ENCODE assay signal across 9 mouse cellular contexts in genomic region chr5:120102732-120103131, GRCm38 (mm10). TPM values are rescaled to one million over a fixed set of nuclear protein-coding genes. Genes with fewer than 3 reads are reported as not detected.
DNase-seq lines count a peak whose midpoint lies in the region; ATAC-seq and TF ChIP-seq lines count a peak whose summit lies in the region.
"Had no signal": no experiment of that assay in that cellular context is flagged by ENCODE, and none has a peak within 500 bp of the region (broad histone marks: within the 10 kb centered on the region; RNA-seq: fewer than 3 reads in every experiment).

No protein-coding gene starts in this region.

- H3K4me2 ChIP-seq in kidney, embryonic 14.5 days (replicated peaks; ENCODE audit: low read depth, low read length) = no peak overlapping the region
- H3K4me2 ChIP-seq: heart, embryonic 13.5 days had no signal

- ATAC-seq in kidney, embryonic 14.5 days (ENCODE audit: low FRiP score, low TSS enrichment) = no peak
- peak; percentile 93 for ATAC-seq in monocyte, adult 5-6 weeks (replicated peaks; ENCODE audit: insufficient number of reproducible peaks, low FRiP score, low TSS enrichment, poor library complexity, severe bottlenecking)

- TF ChIP-seq POLR2A in ES-Bruce4 (IDR thresholded peaks at IDR 0.05; ENCODE audit: insufficient read depth, low read length) = no peak

- TF ChIP-seq CTCF in ES-Bruce4 (IDR thresholded peaks at IDR 0.05; ENCODE audit: low read depth, low read length) = peak; percentile 100

- DNase-seq in kidney, adult 18-20 months = peak; percentile 49
- peak; percentile 37 to 42 for DNase-seq in adrenal gland, postnatal 4 days (ENCODE audit: low spot score in 2 of 2)
- peak; percentile 27 for DNase-seq in frontal cortex, postnatal 14 days (ENCODE audit: low spot score in 2 of 2)
- peak; percentile 93 for DNase-seq in limb, embryonic 10.5 days (ENCODE audit: low spot score)
- DNase-seq in thymus, postnatal 14 days = peak; percentile 55

- no peak overlapping the region for H3K9ac ChIP-seq in kidney, embryonic 14.5 days (ENCODE audit: low read depth, low read length)
- no peak overlapping the region for H3K9ac ChIP-seq in ES-Bruce4 (ENCODE audit: low read depth, poor library complexity, severe bottlenecking)
- H3K9ac ChIP-seq: heart, embryonic 13.5 days had no signal

- peaks cover 3% of the 10 kb centered on the region; the same call in 1 of the 2 replicates for H3K27me3 ChIP-seq in kidney, embryonic 14.5 days (ENCODE audit: control insufficient read depth, insufficient read depth, low read length)
- no peaks in the 10 kb centered on the region for H3K27me3 ChIP-seq in ES-Bruce4 (ENCODE audit: control insufficient read depth, insufficient read depth, low read length, poor library complexity, severe bottlenecking)
- peaks cover 9% of the 10 kb centered on the region; the same call in 1 of the 2 replicates for H3K27me3 ChIP-seq in limb, embryonic 10.5 days (ENCODE audit: low read depth, poor library complexity, severe bottlenecking)

- no peaks in the 10 kb centered on the region for H3K4me1 ChIP-seq in kidney, embryonic 14.5 days (ENCODE audit: control insufficient read depth, insufficient read depth, low read length)
- no peaks in the 10 kb centered on the region for H3K4me1 ChIP-seq in ES-Bruce4 (ENCODE audit: control insufficient read depth, insufficient read depth, low read length)
- peaks cover 18% of the 10 kb centered on the region for H3K4me1 ChIP-seq in limb, embryonic 10.5 days

- no peak overlapping the region for H3K27ac ChIP-seq in kidney, embryonic 14.5 days (ENCODE audit: low read depth, low read length)
- H3K27ac ChIP-seq in ES-Bruce4 (ENCODE audit: insufficient read depth, low read length) = no peak overlapping the region
- peak overlapping the region; percentile 25; the same call in 1 of the 2 replicates for H3K27ac ChIP-seq in limb, embryonic 10.5 days
- H3K27ac ChIP-seq: heart, embryonic 13.5 days had no signal

- TF ChIP-seq EP300 in ES-Bruce4 (IDR thresholded peaks at IDR 0.05; ENCODE audit: insufficient read depth, low read depth, low read length) = 0 out of 2 replicates have a peak, but pooled peaks have one; percentile 37

- WGBS in kidney, embryonic 14.5 days = 12% methylated on average over 12 of the region's 12 CpGs
- 14% methylated on average over 12 of the region's 12 CpGs for WGBS in limb, embryonic 10.5 days

- H3K9me3 ChIP-seq in kidney, embryonic 14.5 days (ENCODE audit: control insufficient read depth, low read length) = no peaks in the 10 kb centered on the region
- no peaks in the 10 kb centered on the region for H3K9me3 ChIP-seq in ES-Bruce4 (replicated peaks; ENCODE audit: control insufficient read depth, insufficient read depth, low read length, poor library complexity, severe bottlenecking)
- no peaks in the 10 kb centered on the region for H3K9me3 ChIP-seq in limb, embryonic 10.5 days (replicated peaks)
- H3K9me3 ChIP-seq: heart, embryonic 13.5 days had no signal

- H3K36me3 ChIP-seq in kidney, embryonic 14.5 days (ENCODE audit: control insufficient read depth, insufficient read depth, low read length) = no peaks in the 10 kb centered on the region
- no peaks in the 10 kb centered on the region for H3K36me3 ChIP-seq in ES-Bruce4 (ENCODE audit: control insufficient read depth, insufficient read depth, low read length, poor library complexity, severe bottlenecking)
- H3K36me3 ChIP-seq in limb, embryonic 10.5 days = no peaks in the 10 kb centered on the region
- H3K36me3 ChIP-seq: heart, embryonic 13.5 days had no signal

- H3K4me3 ChIP-seq in kidney, embryonic 14.5 days (ENCODE audit: low read length) = no peak overlapping the region
- no peak overlapping the region for H3K4me3 ChIP-seq in ES-Bruce4 (ENCODE audit: low read depth, low read length)
- no peak overlapping the region for H3K4me3 ChIP-seq in limb, embryonic 10.5 days
- H3K4me3 ChIP-seq: heart, embryonic 13.5 days had no signal

RNA-seq across cellular contexts. Expression of gene Rbm19, which starts 13.5 kb away (rescaled TPM):
- polyA plus RNA-seq in kidney, embryonic 14.5 days (2014; fragmentation: Nextera tagmentation; extraction: Ambion mirVana) = 17.9 and 20.9 TPM in 2 replicates
- 30.0 and 32.6 TPM in 2 replicates for polyA plus RNA-seq in ES-Bruce4 (2011; ENCODE audit: insufficient read depth, insufficient read length, low read depth, missing spikeins)
- total RNA-seq in adrenal gland, postnatal 4 days (2021) = 10 to 100 TPM; 27.4 to 27.5 TPM
- polyA plus RNA-seq in limb, embryonic 10.5 days (2016; fragmentation: Nextera tagmentation; extraction: Ambion mirVana) = 37.4 and 45.1 TPM in 2 replicates
- 15.9 to 22.4 TPM (median 22.2 TPM) in 3 replicates for total RNA-seq in monocyte, adult 5-6 weeks (2017)

Comparison
In these comparisons a context has a peak if more than half of its experiments do, and no peak if none do; other contexts are left out.
1. DNase-seq: peak in every context shown above with its lines; median percentile 93 in limb, embryonic 10.5 days; 55 in thymus, postnatal 14 days; 49 in kidney, adult 18-20 months; 40 in adrenal gland, postnatal 4 days; 27 in frontal cortex, postnatal 14 days.